Mouse (Mus musculus) liver, embryonic 14 days (tissue): ENCODE measurements around the gene Cfap99. TPM values are rescaled to one million over a fixed set of nuclear protein-coding genes. Genes with fewer than 3 reads are reported as not detected.

Experiments used
- polyA plus RNA-seq: library from polyadenylated mRNA; depleted of rRNA; stranded (reverse); fragments of >200 nt; gene quantifications from 2 replicates; pipeline ENCODE4 v1.2.3, GENCODE M21; 2012; rRNA removed

The Cfap99 gene
- not detected in 2 replicates for polyA plus RNA-seq

DNA sequence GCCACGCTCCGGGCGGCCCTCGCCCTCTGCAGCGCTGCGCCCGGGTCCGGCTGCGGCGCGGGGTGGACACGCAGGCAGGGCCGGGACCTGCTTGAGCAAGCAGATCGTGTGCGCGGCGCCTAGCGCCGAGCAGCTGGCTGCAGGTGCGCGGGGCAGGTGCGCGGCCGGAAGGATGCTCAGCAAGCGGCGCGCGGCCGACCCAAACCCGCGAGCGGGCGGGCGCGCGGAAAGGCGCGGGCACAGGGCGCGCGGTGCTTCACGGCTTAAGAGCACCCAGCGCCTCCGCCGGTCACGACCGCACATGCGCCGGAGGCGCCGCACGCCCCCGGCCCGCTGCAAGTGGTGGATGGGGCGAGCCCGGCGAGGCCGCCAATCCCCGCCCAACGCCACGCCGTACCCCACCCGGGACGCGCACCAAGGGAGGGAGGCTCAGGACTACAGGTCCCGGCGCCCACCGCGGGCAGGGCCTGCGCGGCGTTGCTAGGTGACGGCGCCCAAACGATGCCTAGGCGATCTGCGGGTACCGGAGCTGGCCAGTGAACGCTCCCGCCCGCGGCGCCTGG, at the start of gene Cfap99, which contains the start of gene Zfyve28:
TSS of gene Cfap99 (plus strand) at position 447 of the 563 bp plus-strand sequence.
TSS of gene Zfyve28 (minus strand) at position 296 of the 563 bp plus-strand sequence.

DNA sequence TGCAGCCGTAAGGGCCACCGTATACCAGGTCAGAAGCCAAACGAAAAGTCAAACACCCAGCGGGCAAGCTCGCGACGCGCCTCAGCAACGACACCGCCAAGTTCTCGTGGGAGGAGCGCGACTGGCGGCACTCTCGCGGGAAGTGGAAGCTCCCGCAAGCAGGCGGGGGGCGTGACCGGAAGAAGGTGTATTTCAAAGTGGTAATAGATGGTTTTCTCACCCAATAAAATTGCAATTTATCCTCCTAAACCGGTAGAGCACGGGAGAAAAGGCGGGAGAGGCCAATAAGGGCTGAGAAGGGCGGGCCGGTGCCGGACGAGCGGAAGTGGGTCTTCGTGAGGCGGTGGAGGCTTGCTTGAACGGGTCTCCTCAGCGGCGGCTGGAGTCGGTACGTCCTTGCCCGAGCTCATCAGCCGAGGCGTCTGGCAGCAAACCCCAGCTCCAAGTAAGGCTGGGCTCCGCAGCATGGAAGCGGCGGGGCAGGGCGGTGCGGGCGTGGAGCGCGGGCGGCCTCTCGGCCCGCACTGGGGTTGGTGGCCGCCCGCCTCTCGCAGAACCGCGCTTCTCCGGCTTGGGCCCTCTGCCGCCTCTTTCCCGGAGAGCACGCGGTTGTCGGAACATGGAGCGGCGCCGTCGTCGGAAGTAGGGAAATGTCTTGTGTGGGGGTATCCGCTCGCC, 47.8 kb downstream of the Cfap99 start, which contains the start of gene Rnf4:
TSS of gene Rnf4 (plus strand) at position 193 of the 678 bp plus-strand sequence.

GRCm38 (mm10) chr5:34369341-34370021, 81.1 kb downstream of the Cfap99 start, which contains the start of gene Fam193a:
Gene Fam193a (plus strand): TSS chr5:34369933.

Other genes with a start within 250 kb of the Cfap99 start
- gene Poln, start 119.2 kb upstream of the Cfap99 start, polyA plus RNA-seq, result 0.16 and 0.25 TPM in 2 replicates
- gene Haus3, start 119.1 kb upstream of the Cfap99 start, polyA plus RNA-seq, result 9.7 and 11.9 TPM in 2 replicates
- 5.4 and 6.9 TPM in 2 replicates for gene Mxd4, start 100.9 kb upstream of the Cfap99 start, polyA plus RNA-seq
- gene Zfyve28, start 151 bp upstream of the Cfap99 start, polyA plus RNA-seq, result 0.02 and 0.06 TPM in 2 replicates
- 51.7 and 56.1 TPM in 2 replicates for gene Rnf4, start 47.7 kb downstream of the Cfap99 start, polyA plus RNA-seq
- gene Fam193a, start 81.3 kb downstream of the Cfap99 start, polyA plus RNA-seq, result 6.8 and 7.0 TPM in 2 replicates
- 5.5 and 5.9 TPM in 2 replicates for gene Tnip2, start 225.4 kb downstream of the Cfap99 start, polyA plus RNA-seq
- 4.2 and 5.1 TPM in 2 replicates for gene Sh3bp2, start 237.2 kb downstream of the Cfap99 start, polyA plus RNA-seq